Mouse (Mus musculus) MEL (cell line): Measurements from ENCODE around the gene Palld. TPM values are rescaled to one million over a fixed set of nuclear protein-coding genes. Genes with fewer than 3 reads are reported as not detected.

Source experiments
- DNase-seq: peaks from one replicate; pipeline ENCODE4 v3.0.0; 2011; ENCODE audit warnings: low read depth, low spot score
- H3K27ac ChIP-seq: 2 replicates; pipeline ENCODE4 v1.5.1; 2012; ENCODE audit warnings: low read depth, mild to moderate bottlenecking, control low read depth, low read length, moderate library complexity; ENCODE audit not compliant: control insufficient read depth
- H3K27me3 ChIP-seq, 2 experiments: fragments of 150-350 bp in 1 of 2; sonication (generic) in 1 of 2; 2 replicates each; pipeline ENCODE4 v1.6.1; 2012; ENCODE audit warnings: low read length in 2 of 2, mild to moderate bottlenecking in 2 of 2, improper control_type of control experiment in 1 of 2, moderate library complexity in 1 of 2; ENCODE audit not compliant: insufficient read depth in 2 of 2, control insufficient read depth in 1 of 2
- H3K36me3 ChIP-seq, 2 experiments: 2 replicates each; pipeline ENCODE4 v1.6.1; 2012 to 2014; ENCODE audit warnings: low read length in 2 of 2, improper control_type of control experiment in 1 of 2, inconsistent platforms in 1 of 2, mild to moderate bottlenecking in 1 of 2; ENCODE audit not compliant: insufficient read depth in 2 of 2, control insufficient read depth in 1 of 2
- H3K4me1 ChIP-seq, 2 experiments: fragments of 150-350 bp in 1 of 2; sonication (generic) in 1 of 2; 2 replicates each; pipeline ENCODE4 v1.6.1; 2012; ENCODE audit warnings: low read length in 2 of 2, improper control_type of control experiment in 1 of 2, mild to moderate bottlenecking in 1 of 2; ENCODE audit not compliant: insufficient read depth in 2 of 2, control insufficient read depth in 1 of 2
- H3K4me3 ChIP-seq, 2 experiments: fragments of 150-350 bp in 1 of 2; sonication (generic) in 1 of 2; 2 replicates each; pipeline ENCODE4 v1.5.1; 2012; ENCODE audit warnings: low read depth in 2 of 2, low read length in 2 of 2, mild to moderate bottlenecking in 2 of 2, moderate library complexity in 2 of 2, control low read depth in 1 of 2, improper control_type of control experiment in 1 of 2; ENCODE audit not compliant: control insufficient read depth in 1 of 2, insufficient read depth in 1 of 2
- H3K79me2 ChIP-seq: 2 replicates; pipeline ENCODE4 v1.6.1; 2012; ENCODE audit warnings: mild to moderate bottlenecking, low read length, moderate library complexity; ENCODE audit not compliant: control insufficient read depth, poor library complexity, insufficient read depth
- H3K9ac ChIP-seq: 2 replicates; pipeline ENCODE4 v1.6.1; 2012; ENCODE audit warnings: low read depth, mild to moderate bottlenecking, control low read depth, low read length, moderate library complexity; ENCODE audit not compliant: control insufficient read depth, poor library complexity, severe bottlenecking
- H3K9me3 ChIP-seq: fragments of 150-350 bp; sonication (generic); replicated peaks from 2 replicates; pipeline ENCODE4 v1.6.1; 2012; ENCODE audit warnings: mild to moderate bottlenecking, low read length, improper control_type of control experiment, moderate library complexity; ENCODE audit not compliant: insufficient read depth
- CHD1 ChIP-seq: IDR thresholded peaks from 2 replicates; pipeline ENCODE4 v1.6.1; 2012; ENCODE audit warnings: low read depth, mild to moderate bottlenecking, inconsistent platforms, low read length, improper control_type of control experiment
- CHD2 ChIP-seq: IDR thresholded peaks from 2 replicates; pipeline ENCODE4 v1.6.1; 2011; ENCODE audit warnings: low read length, improper control_type of control experiment
- CTCF ChIP-seq, 3 experiments: IDR thresholded peaks in 2 of 3; conservative IDR thresholded peaks in 1 of 3; 2 replicates each; pipeline ENCODE4 v1.5.1; 2011 to 2012; ENCODE audit warnings: low read length in 3 of 3, low read depth in 2 of 3, mild to moderate bottlenecking in 2 of 3, improper control_type of control experiment in 1 of 3, inconsistent platforms in 1 of 3, mixed read lengths in 1 of 3, moderate library complexity in 1 of 3; ENCODE audit not compliant: control insufficient read depth in 1 of 3, insufficient read depth in 1 of 3, poor library complexity in 1 of 3, severe bottlenecking in 1 of 3
- ELF1 ChIP-seq: IDR thresholded peaks from 2 replicates; pipeline ENCODE4 v1.6.1; 2014; ENCODE audit warnings: low read depth, mild to moderate bottlenecking, inconsistent platforms, low read length, improper control_type of control experiment, moderate library complexity
- EP300 ChIP-seq, 2 experiments: IDR thresholded peaks; 2 replicates each; pipeline ENCODE4 v1.6.1; 2011; ENCODE audit warnings: improper control_type of control experiment in 2 of 2, low read length in 2 of 2, low read depth in 1 of 2, mild to moderate bottlenecking in 1 of 2
- GABPA ChIP-seq: IDR thresholded peaks from 2 replicates; pipeline ENCODE4 v1.6.1; 2012; ENCODE audit warnings: low read depth, mild to moderate bottlenecking, inconsistent platforms, low read length, improper control_type of control experiment, moderate library complexity
- GATA1 ChIP-seq: IDR thresholded peaks from 2 replicates; pipeline ENCODE4 v1.6.1; 2011; ENCODE audit warnings: low read depth, low read length, improper control_type of control experiment
- HCFC1 ChIP-seq: IDR thresholded peaks from 2 replicates; pipeline ENCODE4 v1.6.1; 2012; ENCODE audit warnings: low read depth, mild to moderate bottlenecking, inconsistent platforms, low read length, improper control_type of control experiment, moderate library complexity
- KAT2A ChIP-seq: conservative IDR thresholded peaks from 2 replicates; pipeline ENCODE4 v1.6.1; 2012; ENCODE audit warnings: low read depth, low read length, improper control_type of control experiment, inconsistent platforms
- MAX ChIP-seq: IDR thresholded peaks from 2 replicates; pipeline ENCODE4 v1.6.1; 2011; ENCODE audit warnings: low read length, improper control_type of control experiment
- MAZ ChIP-seq: IDR thresholded peaks from 2 replicates; pipeline ENCODE4 v1.6.1; 2012; ENCODE audit warnings: low read depth, mild to moderate bottlenecking, inconsistent platforms, low read length, improper control_type of control experiment
- MEF2A ChIP-seq: IDR thresholded peaks from 2 replicates; pipeline ENCODE4 v1.6.1; 2014; ENCODE audit warnings: low read depth, mild to moderate bottlenecking, inconsistent platforms, low read length, improper control_type of control experiment; ENCODE audit not compliant: poor library complexity, insufficient replicate concordance, severe bottlenecking; ENCODE audit errors: extremely low read depth
- MYC ChIP-seq: IDR thresholded peaks from 2 replicates; pipeline ENCODE4 v1.6.1; 2011; ENCODE audit warnings: low read depth, mild to moderate bottlenecking, low read length, improper control_type of control experiment, moderate library complexity
- POLR2AphosphoS2 ChIP-seq: IDR thresholded peaks from 2 replicates; pipeline ENCODE4 v1.6.1; 2011; ENCODE audit warnings: low read length, improper control_type of control experiment
- POLR2AphosphoS5 ChIP-seq: IDR thresholded peaks from 2 replicates; pipeline ENCODE4 v1.6.1; 2012; ENCODE audit warnings: low read depth, borderline replicate concordance, mild to moderate bottlenecking, inconsistent platforms, low read length, moderate library complexity, mixed read lengths
- RAD21 ChIP-seq: IDR thresholded peaks from 2 replicates; pipeline ENCODE4 v1.6.1; 2011; ENCODE audit warnings: mild to moderate bottlenecking, low read depth, low read length, improper control_type of control experiment
- SIN3A ChIP-seq: IDR thresholded peaks from 2 replicates; pipeline ENCODE4 v1.6.1; 2012; ENCODE audit warnings: low read length, improper control_type of control experiment, inconsistent platforms
- SMC3 ChIP-seq: IDR thresholded peaks from 2 replicates; pipeline ENCODE4 v1.6.1; 2011; ENCODE audit warnings: low read depth, low read length, improper control_type of control experiment
- UBTF ChIP-seq: IDR thresholded peaks from 2 replicates; pipeline ENCODE4 v1.6.1; 2012; ENCODE audit warnings: low read depth, mild to moderate bottlenecking, inconsistent platforms, low read length, improper control_type of control experiment, moderate library complexity, borderline replicate concordance; ENCODE audit not compliant: insufficient read depth
- USF2 ChIP-seq, 2 experiments: IDR thresholded peaks; 2 replicates each; pipeline ENCODE4 v1.6.1; 2011 to 2012; ENCODE audit warnings: improper control_type of control experiment in 2 of 2, low read length in 2 of 2, borderline replicate concordance in 1 of 2, inconsistent platforms in 1 of 2, low read depth in 1 of 2, mild to moderate bottlenecking in 1 of 2; ENCODE audit not compliant: insufficient read depth in 1 of 2
- ZC3H11A ChIP-seq: IDR thresholded peaks from 2 replicates; pipeline ENCODE4 v1.6.1; 2012; ENCODE audit warnings: low read depth, mild to moderate bottlenecking, inconsistent platforms, low read length, improper control_type of control experiment
- ZMIZ1 ChIP-seq: IDR thresholded peaks from 2 replicates; pipeline ENCODE4 v1.6.1; 2012; ENCODE audit warnings: low read depth, mild to moderate bottlenecking, inconsistent platforms, low read length, improper control_type of control experiment, moderate library complexity
- polyA plus RNA-seq, 2 experiments: library from polyadenylated mRNA; stranded (reverse) in 1 of 2; unstranded in 1 of 2; fragments of >175 nt in 1 of 2; fragments of >200 nt in 1 of 2; gene quantifications; 2 replicates each; pipeline versions ENCODE4 v1.2.1 to v1.2.4; 2012; ENCODE audit warnings: low replicate concordance in 2 of 2, low read depth in 1 of 2; ENCODE audit not compliant: insufficient read length in 2 of 2, insufficient read depth in 1 of 2, missing spikeins in 1 of 2
- total RNA-seq: library from RNA; depleted of rRNA; stranded (reverse); fragments of 300-350 nt; gene quantifications from 2 replicates; pipeline ENCODE4 v1.2.3, GENCODE M21; 2012

Palld gene
- total and polyA plus RNA-seq, 3 experiments = 0.23 to 1.9 TPM; not detected in 1

GRCm38 (mm10) chr8:61478793-61479192 is 423.7 kb downstream of the Palld start:
- no peaks in the 10 kb centered on the region for H3K4me1 ChIP-seq
- H3K4me3 ChIP-seq = no peak overlapping the region
- no peak for DNase-seq
- H3K9me3 ChIP-seq = no peaks in the 10 kb centered on the region
- no peak overlapping the region for H3K9ac ChIP-seq
- TF ChIP-seq MAX (no peak), ZMIZ1 (no peak), CHD1 (no peak), POLR2AphosphoS2 (no peak), ZC3H11A (no peak), SIN3A (no peak), MEF2A (no peak), EP300 (IDR thresholded peaks at IDR 0.05; ENCODE audit: low read depth in 1 of 2, low read length in 2 of 2) (no peak), HCFC1 (no peak), UBTF (no peak), MYC (no peak), KAT2A (no peak), USF2 (IDR thresholded peaks at IDR 0.05; ENCODE audit: borderline replicate concordance in 1 of 2, insufficient read depth in 1 of 2, low read depth in 1 of 2, low read length in 2 of 2) (no peak), SMC3 (no peak), CHD2 (no peak), POLR2AphosphoS5 (no peak), ELF1 (no peak), GABPA (no peak), MAZ (no peak)
- no peaks in the 10 kb centered on the region for H3K36me3 ChIP-seq
- no peaks in the 10 kb centered on the region for H3K27me3 ChIP-seq
- no peaks in the 10 kb centered on the region for H3K79me2 ChIP-seq
- H3K27ac ChIP-seq = no peak overlapping the region

GRCm38 (mm10) chr8:61478150-61478549 is 424.3 kb downstream of the Palld start:
- H3K27me3 ChIP-seq = no peaks in the 10 kb centered on the region
- no peaks in the 10 kb centered on the region for H3K36me3 ChIP-seq
- TF ChIP-seq CTCF (IDR thresholded peaks at IDR 0.05 in 2 of 3, conservative IDR thresholded peaks at IDR 0.05 in 1 of 3; ENCODE audit: control insufficient read depth in 1 of 3, insufficient read depth in 1 of 3, low read depth in 2 of 3, low read length in 3 of 3, poor library complexity in 1 of 3, severe bottlenecking in 1 of 3) (peak in 2 of 3 experiments; percentile 5 to 31; a peak in 1 of 6 replicates), SMC3 (peak; percentile 34), RAD21 (peak; percentile 7), GATA1 (no peak)
- DNase-seq = peak; percentile 16
- H3K9ac ChIP-seq = no peak overlapping the region
- H3K9me3 ChIP-seq = no peaks in the 10 kb centered on the region
- H3K27ac ChIP-seq = no peak overlapping the region
- H3K79me2 ChIP-seq = no peaks in the 10 kb centered on the region
- no peak overlapping the region for H3K4me3 ChIP-seq
- no peaks in the 10 kb centered on the region for H3K4me1 ChIP-seq
